ENCODE assay signal across 29 mouse cellular contexts in the genomic region with DNA sequence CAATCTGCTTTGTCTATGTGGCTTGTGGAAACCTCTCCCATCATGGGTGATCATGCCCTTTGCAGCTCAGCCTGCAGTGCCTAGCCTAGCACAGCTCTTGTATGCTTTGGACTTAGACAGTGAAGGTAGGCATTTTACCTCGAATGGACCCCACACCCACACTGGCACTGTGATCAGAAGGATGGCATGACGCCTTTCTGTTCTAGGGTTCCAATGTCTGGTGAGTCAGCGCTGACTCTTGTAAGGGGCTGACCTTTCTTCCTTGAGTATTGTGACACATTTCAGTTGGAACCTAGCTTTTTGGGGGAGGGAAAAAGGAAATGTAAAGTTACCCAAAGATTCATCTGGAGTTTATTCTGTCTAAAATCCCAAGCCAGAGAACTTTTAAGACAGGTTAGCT. TPM values are rescaled to one million over a fixed set of nuclear protein-coding genes. Genes with fewer than 3 reads are reported as not detected.
DNase-seq lines count a peak whose midpoint lies in the region; ATAC-seq and TF ChIP-seq lines count a peak whose summit lies in the region.
"Had no signal": no experiment of that assay in that cellular context is flagged by ENCODE, and none has a peak within 500 bp of the region (broad histone marks: within the 10 kb centered on the region; RNA-seq: fewer than 3 reads in every experiment).

No protein-coding gene starts in this region.

- DNase-seq in adrenal gland, adult (ENCODE audit: inconsistent age in 2 of 2, low spot score in 1 of 2): peak; percentile 67 to 83
- no peak for DNase-seq in adrenal gland, postnatal 4 days (ENCODE audit: low spot score in 2 of 2)
- peak; percentile 35 for DNase-seq in MEL (ENCODE audit: low read depth, low spot score)
- peak; percentile 36 for DNase-seq in adrenal gland, postnatal 14 days
- no peak for DNase-seq in thymus, postnatal 14 days
- DNase-seq in hindbrain, embryonic 11.5 days (ENCODE audit: low spot score): no peak
- DNase-seq: cerebellum, adult 18-20 months; cerebellum, postnatal 10 days; gastrocnemius, postnatal 25 days; heart, adult 2 months; heart, postnatal 14 days; kidney, adult 8-10 months; kidney, postnatal 4 days; liver, postnatal 0 days; lung, postnatal 36 days; midbrain, embryonic 14.5 days; retina, postnatal 1 day; right cerebral cortex, postnatal 14 days had no signal

- no peak for TF ChIP-seq RAD21 in MEL (IDR thresholded peaks at IDR 0.05; ENCODE audit: low read depth, low read length)

- H3K4me3 ChIP-seq in MEL (ENCODE audit: control insufficient read depth in 1 of 2, insufficient read depth in 1 of 2, low read depth in 2 of 2, low read length in 2 of 2): no peak overlapping the region
- no peak overlapping the region for H3K4me3 ChIP-seq in hindbrain, embryonic 11.5 days (ENCODE audit: low read depth, low read length)
- no peak overlapping the region for H3K4me3 ChIP-seq in midbrain, embryonic 13.5 days (replicated peaks)
- H3K4me3 ChIP-seq: erythroblast, embryonic 14.5 days; forebrain, embryonic 12.5 days; heart, adult 2 months; heart, embryonic 13.5 days; hindbrain, embryonic 12.5 days; limb, embryonic 13.5 days; liver, embryonic 12.5 days; neural tube, embryonic 15.5 days; stomach, embryonic 15.5 days had no signal

- no peak overlapping the region for H3K27ac ChIP-seq in MEL (ENCODE audit: control insufficient read depth, low read depth, low read length)
- H3K27ac ChIP-seq in hindbrain, embryonic 11.5 days (ENCODE audit: low read depth, low read length): no peak overlapping the region
- H3K27ac ChIP-seq in midbrain, embryonic 13.5 days: no peak overlapping the region
- H3K27ac ChIP-seq: forebrain, embryonic 12.5 days; heart, adult 2 months; heart, embryonic 13.5 days; hindbrain, embryonic 12.5 days; kidney, postnatal 0 days; limb, embryonic 13.5 days; liver, embryonic 12.5 days; neural tube, embryonic 15.5 days; stomach, embryonic 15.5 days had no signal

- H3K27me3 ChIP-seq in MEL (ENCODE audit: control insufficient read depth in 1 of 2, insufficient read depth in 2 of 2, low read length in 2 of 2): no peaks in the 10 kb centered on the region
- H3K27me3 ChIP-seq in hindbrain, embryonic 11.5 days (ENCODE audit: control insufficient read depth, insufficient read depth, low read length): no peaks in the 10 kb centered on the region
- H3K27me3 ChIP-seq in midbrain, embryonic 13.5 days: no peaks in the 10 kb centered on the region
- H3K27me3 ChIP-seq: forebrain, embryonic 12.5 days; heart, embryonic 13.5 days; hindbrain, embryonic 12.5 days; limb, embryonic 13.5 days; liver, embryonic 12.5 days; neural tube, embryonic 15.5 days; stomach, embryonic 15.5 days had no signal

- no peak overlapping the region for H3K4me2 ChIP-seq in hindbrain, embryonic 11.5 days (replicated peaks; ENCODE audit: low read depth, low read length)
- H3K4me2 ChIP-seq in midbrain, embryonic 13.5 days (replicated peaks): no peak overlapping the region
- H3K4me2 ChIP-seq: forebrain, embryonic 12.5 days; heart, embryonic 13.5 days; hindbrain, embryonic 12.5 days; limb, embryonic 13.5 days; liver, embryonic 12.5 days; neural tube, embryonic 15.5 days; stomach, embryonic 15.5 days had no signal

- TF ChIP-seq EP300 in MEL (IDR thresholded peaks at IDR 0.05; ENCODE audit: low read depth in 1 of 2, low read length in 2 of 2): no peak

- TF ChIP-seq CTCF in MEL (IDR thresholded peaks at IDR 0.05 in 2 of 3, conservative IDR thresholded peaks at IDR 0.05 in 1 of 3; ENCODE audit: control insufficient read depth in 1 of 3, insufficient read depth in 1 of 3, low read depth in 2 of 3, low read length in 3 of 3, poor library complexity in 1 of 3, severe bottlenecking in 1 of 3): no peak

- ATAC-seq in hindbrain, embryonic 11.5 days (ENCODE audit: low FRiP score): no peak
- no peak for ATAC-seq in midbrain, embryonic 13.5 days
- ATAC-seq: intestine, embryonic 16.5 days; liver, embryonic 12.5 days; liver, postnatal 0 days had no signal

- H3K9me3 ChIP-seq in MEL (replicated peaks; ENCODE audit: insufficient read depth, low read length): no peaks in the 10 kb centered on the region
- no peaks in the 10 kb centered on the region for H3K9me3 ChIP-seq in hindbrain, embryonic 11.5 days (ENCODE audit: control insufficient read depth, low read length)
- no peaks in the 10 kb centered on the region for H3K9me3 ChIP-seq in midbrain, embryonic 13.5 days
- H3K9me3 ChIP-seq: forebrain, embryonic 12.5 days; heart, embryonic 13.5 days; hindbrain, embryonic 12.5 days; limb, embryonic 13.5 days; liver, embryonic 12.5 days; neural tube, embryonic 15.5 days; stomach, embryonic 15.5 days had no signal

- no peaks in the 10 kb centered on the region; a peak in 1 of 4 replicates for H3K4me1 ChIP-seq in MEL (ENCODE audit: control insufficient read depth in 1 of 2, insufficient read depth in 2 of 2, low read length in 2 of 2)
- no peaks in the 10 kb centered on the region for H3K4me1 ChIP-seq in hindbrain, embryonic 11.5 days (replicated peaks; ENCODE audit: control insufficient read depth, insufficient read depth, low read length)
- H3K4me1 ChIP-seq in midbrain, embryonic 13.5 days (replicated peaks): no peaks in the 10 kb centered on the region
- H3K4me1 ChIP-seq: forebrain, embryonic 12.5 days; heart, embryonic 13.5 days; hindbrain, embryonic 12.5 days; limb, embryonic 13.5 days; liver, embryonic 12.5 days; neural tube, embryonic 15.5 days; stomach, embryonic 15.5 days had no signal

- TF ChIP-seq POLR2A in MEL (IDR thresholded peaks at IDR 0.05; ENCODE audit: control insufficient read depth in 1 of 2, insufficient read depth in 1 of 2, low read depth in 1 of 2, low read length in 2 of 2, poor library complexity in 1 of 2): no peak

- H3K79me2 ChIP-seq in MEL (ENCODE audit: control insufficient read depth, insufficient read depth, low read length, poor library complexity): no peaks in the 10 kb centered on the region

- H3K36me3 ChIP-seq in MEL (ENCODE audit: control insufficient read depth in 1 of 2, insufficient read depth in 2 of 2, low read length in 2 of 2): peaks cover 0 to under 1% of the 10 kb centered on the region in 2 experiments; a peak in 1 of 4 replicates
- peaks cover 2% of the 10 kb centered on the region; the same call in 1 of the 2 replicates for H3K36me3 ChIP-seq in hindbrain, embryonic 11.5 days (ENCODE audit: control insufficient read depth, insufficient read depth, low read length)
- H3K36me3 ChIP-seq in midbrain, embryonic 13.5 days: peaks cover 34% of the 10 kb centered on the region

- H3K9ac ChIP-seq in MEL (ENCODE audit: control insufficient read depth, low read depth, low read length, poor library complexity, severe bottlenecking): no peak overlapping the region
- H3K9ac ChIP-seq in hindbrain, embryonic 11.5 days (ENCODE audit: low read depth, low read length): no peak overlapping the region
- H3K9ac ChIP-seq in midbrain, embryonic 13.5 days (replicated peaks): no peak overlapping the region
- H3K9ac ChIP-seq: forebrain, embryonic 12.5 days; heart, embryonic 13.5 days; hindbrain, embryonic 12.5 days; limb, embryonic 13.5 days; liver, embryonic 12.5 days; liver, postnatal 0 days; neural tube, embryonic 15.5 days; stomach, embryonic 15.5 days had no signal

- WGBS in hindbrain, embryonic 11.5 days: 91% methylated on average over 3 of the region's 3 CpGs
- WGBS in midbrain, embryonic 13.5 days: 96% methylated on average over 3 of the region's 3 CpGs

TF ChIP-seq in MEL, 35 proteins besides CTCF, POLR2A, EP300 and RAD21:
- no peak for TF ChIP-seq BHLHE40 (IDR thresholded peaks at IDR 0.05; ENCODE audit: borderline replicate concordance, low read depth, low read length)
- no peak for TF ChIP-seq ZC3H11A (IDR thresholded peaks at IDR 0.05; ENCODE audit: low read depth, low read length)
- TF ChIP-seq GABPA (IDR thresholded peaks at IDR 0.05; ENCODE audit: low read depth, low read length): no peak
- TF ChIP-seq MYC (IDR thresholded peaks at IDR 0.05; ENCODE audit: low read depth, low read length): no peak
- TF ChIP-seq MXI1 (IDR thresholded peaks at IDR 0.05; ENCODE audit: low read depth, low read length): no peak
- TF ChIP-seq POLR2AphosphoS5 (IDR thresholded peaks at IDR 0.05; ENCODE audit: borderline replicate concordance, low read depth, low read length): no peak
- TF ChIP-seq SMC3 (IDR thresholded peaks at IDR 0.05; ENCODE audit: low read depth, low read length): no peak
- TF ChIP-seq SIN3A (IDR thresholded peaks at IDR 0.05; ENCODE audit: low read length): no peak
- no peak for TF ChIP-seq KAT2A (conservative IDR thresholded peaks at IDR 0.05; ENCODE audit: low read depth, low read length)
- no peak for TF ChIP-seq TCF12 (IDR thresholded peaks at IDR 0.05; ENCODE audit: low read depth, low read length)
- TF ChIP-seq MYB (IDR thresholded peaks at IDR 0.05; ENCODE audit: low read depth, low read length): no peak

RNA-seq across cellular contexts. Expression of a gene that starts 36.0 kb away (rescaled TPM):
- total RNA-seq in adrenal gland, postnatal 4 days (2021): 10 to 100 TPM; 70.0 to 73.9 TPM
- total RNA-seq in MEL (2012; rRNA removed): 314 TPM in 2 replicates
- 100 to 1,000 TPM; 129 to 246 TPM for polyA plus RNA-seq in MEL (2012; ENCODE audit: insufficient read depth in 1 of 2, insufficient read length in 2 of 2, low read depth in 1 of 2, low replicate concordance in 2 of 2, missing spikeins in 1 of 2)
- 61.8 and 61.9 TPM in 2 replicates for total RNA-seq in adrenal gland, postnatal 14 days (2021)
- 199 and 220 TPM in 2 replicates for polyA plus RNA-seq in hindbrain, embryonic 11.5 days (2014; fragmentation: Nextera tagmentation; extraction: Ambion mirVana)
- polyA plus RNA-seq in midbrain, embryonic 13.5 days (2015; fragmentation: Nextera tagmentation; extraction: Ambion mirVana): 145 and 147 TPM in 2 replicates

RNA-seq across cellular contexts. Expression of a gene that starts 44.4 kb away (rescaled TPM):
- total RNA-seq in adrenal gland, postnatal 4 days (2021): 100 to 1,000 TPM; 254 to 267 TPM
- total RNA-seq in MEL (2012; rRNA removed): 340 and 365 TPM in 2 replicates
- 100 to 1,000 TPM in 1 of 2 experiments, not detected in 1; 258 TPM for polyA plus RNA-seq in MEL (2012; ENCODE audit: insufficient read depth in 1 of 2, insufficient read length in 2 of 2, low read depth in 1 of 2, low replicate concordance in 2 of 2, missing spikeins in 1 of 2)
- total RNA-seq in adrenal gland, postnatal 14 days (2021): 255 and 290 TPM in 2 replicates
- polyA plus RNA-seq in hindbrain, embryonic 11.5 days (2014; fragmentation: Nextera tagmentation; extraction: Ambion mirVana): 248 and 262 TPM in 2 replicates
- 258 and 274 TPM in 2 replicates for polyA plus RNA-seq in midbrain, embryonic 13.5 days (2015; fragmentation: Nextera tagmentation; extraction: Ambion mirVana)

Comparison
In these comparisons a context has a peak if more than half of its experiments do, and no peak if none do; other contexts are left out.
1. DNase-seq: peak in adrenal gland, adult (2 of 2), MEL (single experiment) and adrenal gland, postnatal 14 days (single experiment); none in adrenal gland, postnatal 4 days (0 of 2), thymus, postnatal 14 days (single experiment) and hindbrain, embryonic 11.5 days (single experiment).